Mouse (Mus musculus): ENCODE results near the gene 4930505A04Rik. TPM values are rescaled to one million over a fixed set of nuclear protein-coding genes. Genes with fewer than 3 reads are reported as not detected.

The 4930505A04Rik gene
- polyA plus RNA-seq (2012; rRNA removed): 0.08 and 0.11 TPM in 2 replicates

DNA sequence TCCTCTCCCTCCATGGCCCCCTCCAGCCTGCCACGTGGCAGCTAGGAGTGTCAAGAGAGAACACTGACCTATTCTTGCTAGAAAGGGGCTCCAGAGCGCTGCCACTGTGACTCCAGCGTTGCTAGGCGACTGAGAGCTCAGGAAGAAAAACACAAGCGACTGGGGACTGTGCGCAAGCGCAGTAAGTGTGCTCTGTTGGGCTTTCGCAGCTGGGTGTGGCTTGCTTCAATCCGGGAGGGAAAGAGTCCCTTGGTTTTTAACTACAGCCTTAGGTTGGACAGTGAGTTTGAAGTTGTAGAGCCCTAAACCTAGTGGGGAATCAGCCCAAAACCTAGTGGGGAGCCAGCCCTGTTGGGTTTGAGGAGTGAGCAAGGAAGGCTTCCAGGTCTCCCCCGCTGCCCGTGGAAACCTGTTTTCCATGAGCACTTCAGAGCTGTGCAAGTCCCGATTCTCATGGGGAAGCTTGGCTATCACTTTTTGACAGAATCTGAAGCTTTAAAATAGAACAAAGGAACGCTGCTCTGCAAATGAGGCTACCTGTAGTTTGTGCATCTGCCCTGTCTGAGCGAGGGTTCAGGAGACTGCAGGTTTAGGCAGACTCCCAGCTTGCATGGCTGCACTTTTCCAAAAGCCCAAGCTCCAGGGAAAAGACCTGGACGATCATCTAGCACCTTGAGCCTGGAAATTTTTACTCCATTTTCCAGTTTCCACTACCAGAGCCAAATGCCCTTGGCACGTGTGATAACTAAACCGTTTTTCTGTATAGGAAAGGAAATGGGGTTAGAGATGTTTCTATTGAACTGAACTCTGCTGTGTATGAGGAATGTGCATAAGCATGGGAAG, at the start of gene 4930505A04Rik:
4930505A04Rik (minus strand) TSS at position 77 of the 843 bp plus-strand sequence.
- Histone ChIP-seq H3K4me3 (ENCODE audit: insufficient read depth, low read depth, low read length) (peak within 1 kb of the TSS; percentile 75), H3K27me3 (replicated peaks; ENCODE audit: control insufficient read depth, insufficient read depth, low read length) (no peaks in the 10 kb centered on the region), H3K27ac (ENCODE audit: insufficient read depth, low read depth, low read length) (peak within 1 kb of the TSS; percentile 33; the same call in 1 of the 2 replicates), H3K36me3 (ENCODE audit: control insufficient read depth, insufficient read depth, low read length) (no peaks in the 10 kb centered on the region), H3K4me1 (ENCODE audit: control insufficient read depth, insufficient read depth, low read length) (no peaks in the 10 kb centered on the region)
- WGBS: 6% methylated on average over 17 of the region's 17 CpGs
- no peak for TF ChIP-seq CTCF (conservative IDR thresholded peaks at IDR 0.05; ENCODE audit: insufficient read depth, insufficient read length, low read depth, low read length)
- no peak for TF ChIP-seq POLR2A (IDR thresholded peaks at IDR 0.05; ENCODE audit: low read depth, low read length)
- peak; percentile 92 for DNase-seq

DNA sequence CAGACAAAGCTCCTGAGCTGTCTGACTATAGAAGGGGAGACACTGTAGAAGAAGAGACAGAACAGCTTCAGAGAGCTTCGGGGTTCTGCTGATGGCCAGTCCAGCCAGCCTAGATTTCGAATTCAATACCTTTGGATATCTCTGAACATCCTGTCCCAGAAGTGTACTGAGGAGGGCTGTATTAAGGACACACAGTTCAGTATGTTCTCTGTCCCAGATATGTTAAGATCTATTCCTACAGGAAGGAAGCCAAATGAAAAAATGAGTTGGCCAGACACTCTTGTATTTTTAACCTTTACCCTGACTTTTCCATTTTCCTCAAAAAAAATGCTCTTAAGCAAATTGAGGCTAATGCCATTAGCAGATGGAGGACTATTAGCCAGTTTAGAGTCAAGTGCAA, 45.5 kb upstream of the 4930505A04Rik start:
- WGBS: 53% methylated on average over 2 of the region's 2 CpGs
- TF ChIP-seq CTCF (conservative IDR thresholded peaks at IDR 0.05; ENCODE audit: insufficient read depth, insufficient read length, low read depth, low read length) (no peak), POLR2A (IDR thresholded peaks at IDR 0.05; ENCODE audit: low read depth, low read length) (no peak)
- Histone ChIP-seq H3K4me1 (ENCODE audit: control insufficient read depth, insufficient read depth, low read length) (peaks cover 6% of the 10 kb centered on the region; the same call in 1 of the 2 replicates), H3K4me3 (ENCODE audit: insufficient read depth, low read depth, low read length) (no peak overlapping the region), H3K36me3 (ENCODE audit: control insufficient read depth, insufficient read depth, low read length) (no peaks in the 10 kb centered on the region), H3K27me3 (replicated peaks; ENCODE audit: control insufficient read depth, insufficient read depth, low read length) (no peaks in the 10 kb centered on the region), H3K27ac (ENCODE audit: insufficient read depth, low read depth, low read length) (peak overlapping the region; percentile 45; the same call in 1 of the 2 replicates)
- peak; percentile 51 for DNase-seq

DNA sequence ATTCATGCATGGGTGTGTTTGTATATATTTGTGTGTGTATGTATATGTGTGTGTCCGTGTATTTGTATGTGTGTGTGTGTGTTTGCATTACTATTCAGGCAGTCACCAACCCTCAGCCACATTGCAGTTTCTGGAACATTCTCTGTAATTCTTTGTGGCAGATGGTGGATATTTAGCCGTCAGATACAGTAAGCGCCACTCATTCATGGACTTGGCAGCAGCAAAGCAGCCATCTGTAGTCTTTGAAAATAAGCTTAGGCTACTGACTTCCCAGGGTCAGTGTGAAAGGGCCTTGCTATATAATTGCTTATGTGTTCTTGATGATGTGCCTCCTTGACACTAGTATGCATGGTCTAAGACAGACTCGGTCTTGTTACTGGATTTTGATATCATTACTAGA, 36.6 kb upstream of the 4930505A04Rik start:
- H3K4me1 ChIP-seq (ENCODE audit: control insufficient read depth, insufficient read depth, low read length): no peaks in the 10 kb centered on the region
- no peaks in the 10 kb centered on the region for H3K27me3 ChIP-seq (replicated peaks; ENCODE audit: control insufficient read depth, insufficient read depth, low read length)
- WGBS: 95% methylated on average over 4 of the region's 4 CpGs
- no peak overlapping the region for H3K4me3 ChIP-seq (ENCODE audit: insufficient read depth, low read depth, low read length)
- no peaks in the 10 kb centered on the region for H3K36me3 ChIP-seq (ENCODE audit: control insufficient read depth, insufficient read depth, low read length)
- no peak for TF ChIP-seq POLR2A (IDR thresholded peaks at IDR 0.05; ENCODE audit: low read depth, low read length)
- no peak for TF ChIP-seq CTCF (conservative IDR thresholded peaks at IDR 0.05; ENCODE audit: insufficient read depth, insufficient read length, low read depth, low read length)
- no peak for DNase-seq
- no peak overlapping the region for H3K27ac ChIP-seq (ENCODE audit: insufficient read depth, low read depth, low read length)

DNA sequence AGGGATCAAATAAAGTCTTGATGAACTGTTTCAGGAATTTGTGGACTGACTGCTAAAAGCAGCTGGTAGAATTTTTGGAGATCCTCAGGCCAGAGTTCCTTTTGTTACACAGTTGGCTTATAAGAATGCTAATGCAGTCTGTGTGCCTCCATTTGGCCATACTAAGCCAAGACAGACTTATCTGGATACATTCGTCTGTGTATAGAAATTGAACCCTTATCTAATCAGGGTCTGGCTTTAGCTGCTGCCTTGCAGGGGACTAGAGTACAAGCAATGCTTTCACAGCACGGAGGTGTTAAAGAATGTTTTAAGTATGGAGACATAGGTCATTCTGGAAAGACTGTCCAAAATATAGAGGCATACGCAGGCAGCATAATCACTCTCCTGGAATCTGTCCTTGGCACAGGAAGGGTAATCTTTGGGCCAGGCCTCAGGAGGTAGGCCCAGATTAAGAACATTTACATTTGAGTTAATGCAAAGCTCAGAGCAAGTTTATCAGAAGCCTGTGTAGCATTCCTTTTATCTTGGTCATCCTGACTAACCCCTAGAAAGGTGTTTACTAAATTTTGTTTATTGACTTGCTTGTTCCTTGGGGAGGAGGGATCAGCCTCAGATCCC, 27.2 kb upstream of the 4930505A04Rik start:
- H3K27me3 ChIP-seq (replicated peaks; ENCODE audit: control insufficient read depth, insufficient read depth, low read length): no peaks in the 10 kb centered on the region

DNA sequence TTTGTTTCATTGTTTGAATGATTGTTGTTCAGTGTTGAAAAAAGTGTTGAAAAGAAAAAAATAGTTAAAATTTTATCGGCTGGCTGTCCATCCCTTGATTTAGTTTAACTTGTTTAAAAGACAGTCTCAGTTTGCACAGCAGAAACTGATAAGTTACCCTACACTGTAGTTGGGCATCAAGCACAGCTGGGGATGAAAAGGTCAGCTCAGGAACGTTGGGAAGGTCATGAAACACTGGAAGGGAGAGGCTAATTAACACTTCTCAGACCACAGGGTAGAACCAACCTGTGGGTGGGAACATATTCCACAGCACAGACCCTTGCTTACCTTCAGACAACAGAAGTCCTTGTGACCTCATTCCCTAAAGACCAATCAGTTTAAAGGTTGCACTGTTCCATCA, 25.5 kb upstream of the 4930505A04Rik start:
- Histone ChIP-seq H3K27me3 (replicated peaks; ENCODE audit: control insufficient read depth, insufficient read depth, low read length) (no peaks in the 10 kb centered on the region), H3K4me3 (ENCODE audit: insufficient read depth, low read depth, low read length) (no peak overlapping the region), H3K36me3 (ENCODE audit: control insufficient read depth, insufficient read depth, low read length) (no peaks in the 10 kb centered on the region), H3K4me1 (ENCODE audit: control insufficient read depth, insufficient read depth, low read length) (no peaks in the 10 kb centered on the region), H3K27ac (ENCODE audit: insufficient read depth, low read depth, low read length) (no peak overlapping the region)
- WGBS: 56% methylated on average over 2 of the region's 2 CpGs
- no peak for DNase-seq
- TF ChIP-seq POLR2A (IDR thresholded peaks at IDR 0.05; ENCODE audit: low read depth, low read length) (no peak), CTCF (conservative IDR thresholded peaks at IDR 0.05; ENCODE audit: insufficient read depth, insufficient read length, low read depth, low read length) (no peak)

More for the DNA sequence above, 27.2 kb upstream of the 4930505A04Rik start:
- H3K4me1 ChIP-seq (ENCODE audit: control insufficient read depth, insufficient read depth, low read length): no peaks in the 10 kb centered on the region
- no peaks in the 10 kb centered on the region for H3K36me3 ChIP-seq (ENCODE audit: control insufficient read depth, insufficient read depth, low read length)
- no peak overlapping the region for H3K27ac ChIP-seq (ENCODE audit: insufficient read depth, low read depth, low read length)
- TF ChIP-seq POLR2A (IDR thresholded peaks at IDR 0.05; ENCODE audit: low read depth, low read length) (no peak), CTCF (conservative IDR thresholded peaks at IDR 0.05; ENCODE audit: insufficient read depth, insufficient read length, low read depth, low read length) (no peak)
- WGBS: 80% methylated on average over 3 of the region's 3 CpGs
- no peak for DNase-seq
- H3K4me3 ChIP-seq (ENCODE audit: insufficient read depth, low read depth, low read length): no peak overlapping the region

DNA sequence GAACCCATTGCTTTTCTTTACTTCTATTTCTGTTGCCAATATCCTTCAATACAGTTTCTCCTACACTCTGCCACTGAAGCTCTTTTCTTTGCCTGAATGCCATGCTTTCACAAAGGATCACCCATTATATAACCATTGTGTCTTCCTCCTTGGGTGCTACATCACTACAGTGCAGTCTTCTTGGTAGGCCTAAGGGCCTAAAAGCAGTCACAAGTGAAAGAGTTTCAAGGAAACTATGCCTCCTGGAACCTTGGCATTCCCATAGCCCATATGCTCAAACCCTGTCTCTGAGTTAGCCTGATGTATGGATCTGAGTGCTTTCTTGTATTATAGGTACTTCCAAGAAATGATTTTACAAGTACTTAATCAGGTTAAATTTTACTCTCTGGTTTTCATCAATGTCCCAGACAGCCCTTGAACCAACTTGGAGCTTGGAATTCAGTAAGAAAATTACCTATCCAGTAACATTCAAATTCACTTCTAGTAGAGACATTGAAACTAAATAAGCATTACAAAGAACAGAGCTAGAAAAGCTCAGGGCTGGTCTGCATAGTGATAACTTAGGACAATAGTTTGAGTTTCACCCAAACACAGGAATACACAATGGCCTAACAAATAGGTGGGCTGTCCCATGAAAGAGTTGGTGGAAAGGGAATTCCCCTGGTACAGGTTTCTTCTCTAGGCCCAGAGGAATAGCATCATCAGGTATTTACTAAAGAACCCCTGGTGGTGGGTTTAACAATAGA, 20.1 kb upstream of the 4930505A04Rik start:
- Histone ChIP-seq H3K27ac (ENCODE audit: insufficient read depth, low read depth, low read length) (no peak overlapping the region), H3K4me1 (ENCODE audit: control insufficient read depth, insufficient read depth, low read length) (no peaks in the 10 kb centered on the region), H3K36me3 (ENCODE audit: control insufficient read depth, insufficient read depth, low read length) (no peaks in the 10 kb centered on the region), H3K4me3 (ENCODE audit: insufficient read depth, low read depth, low read length) (no peak overlapping the region), H3K27me3 (replicated peaks; ENCODE audit: control insufficient read depth, insufficient read depth, low read length) (no peaks in the 10 kb centered on the region)
- TF ChIP-seq CTCF (conservative IDR thresholded peaks at IDR 0.05; ENCODE audit: insufficient read depth, insufficient read length, low read depth, low read length) (no peak), POLR2A (IDR thresholded peaks at IDR 0.05; ENCODE audit: low read depth, low read length) (no peak)
- DNase-seq: no peak
